Mouse (Mus musculus) lung, postnatal 0 days (tissue): Measurements from ENCODE around the gene Dlgap1.

Experiments used
- CTCF ChIP-seq: IDR thresholded peaks from 2 replicates; pipeline ENCODE4 v1.5.1; 2016; ENCODE audit warnings: antibody characterized with exemption, mild to moderate bottlenecking
- EP300 ChIP-seq: IDR thresholded peaks from 2 replicates; pipeline ENCODE4 v1.6.1; 2016; ENCODE audit warnings: antibody characterized with exemption, mild to moderate bottlenecking, control low read depth

DNA sequence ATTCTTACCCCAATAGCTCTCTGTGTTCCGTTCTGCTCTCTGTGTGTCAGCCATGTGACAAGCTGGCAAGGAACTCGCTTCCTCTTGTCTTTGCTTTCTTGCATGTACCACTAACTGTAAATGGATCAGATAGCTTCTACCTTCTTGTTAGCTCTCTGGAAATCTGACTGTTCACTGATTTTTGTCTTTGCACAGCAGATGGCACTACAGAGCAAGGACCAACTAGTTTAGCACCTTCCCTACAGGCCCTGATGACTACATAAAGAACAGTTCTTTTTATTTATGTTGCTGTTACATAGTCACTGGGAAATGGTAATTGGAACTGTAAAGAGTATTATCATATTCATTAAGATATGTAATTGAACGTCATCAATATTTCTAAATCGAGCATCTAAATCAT, 408.1 kb downstream of the Dlgap1 start:
- TF ChIP-seq CTCF: peak; percentile 40
- TF ChIP-seq EP300: no peak
